Mouse (Mus musculus): ENCODE measurements around the gene Zfp36l1. TPM values are rescaled to one million over a fixed set of nuclear protein-coding genes. Genes with fewer than 3 reads are reported as not detected.

Gene Zfp36l1
- polyA plus RNA-seq, 1 experiment from 2014 or later = 160 TPM

DNA sequence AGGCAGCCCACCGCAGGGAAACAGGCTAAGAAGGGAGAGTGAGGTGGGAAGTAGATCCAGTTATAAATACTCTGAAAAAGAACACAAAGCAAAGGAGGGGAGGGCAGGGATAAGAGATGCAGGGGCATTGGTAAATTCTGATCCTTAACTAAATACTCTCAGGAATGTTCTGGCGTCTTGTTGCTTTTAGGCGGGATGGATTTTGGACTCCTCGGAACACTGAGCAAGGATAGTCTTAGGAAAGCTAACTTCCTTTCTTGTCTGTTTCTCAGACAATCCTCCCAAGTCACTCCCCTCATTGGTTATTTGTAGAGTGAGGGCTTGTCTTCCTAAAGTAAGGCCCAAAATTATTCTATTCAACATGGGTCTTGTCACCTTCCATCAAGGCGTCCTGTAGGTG lies 12.5 kb upstream of the Zfp36l1 start:
- Histone ChIP-seq H3K4me1 (ENCODE audit: control insufficient read depth, insufficient read depth, low read length) (peaks cover 7% of the 10 kb centered on the region), H3K4me3 (ENCODE audit: low read depth, low read length) (no peak overlapping the region), H3K27ac (replicated peaks; ENCODE audit: low read depth, low read length) (no peak overlapping the region), H3K27me3 (ENCODE audit: control insufficient read depth, insufficient read depth, low read length) (no peaks in the 10 kb centered on the region), H3K9ac (replicated peaks; ENCODE audit: low read length) (no peak overlapping the region), H3K36me3 (replicated peaks; ENCODE audit: control insufficient read depth, insufficient read depth, low read depth, low read length) (no peaks in the 10 kb centered on the region), H3K4me2 (ENCODE audit: low read depth, low read length) (no peak overlapping the region), H3K9me3 (replicated peaks; ENCODE audit: control insufficient read depth, low read length) (no peaks in the 10 kb centered on the region)
- DNase-seq (ENCODE audit: low spot score) (no peak), ATAC-seq (replicated peaks; ENCODE audit: insufficient number of reproducible peaks, low FRiP score, low TSS enrichment, low read depth) (no peak)
- 90% methylated on average over 5 of the region's 5 CpGs for WGBS

DNA sequence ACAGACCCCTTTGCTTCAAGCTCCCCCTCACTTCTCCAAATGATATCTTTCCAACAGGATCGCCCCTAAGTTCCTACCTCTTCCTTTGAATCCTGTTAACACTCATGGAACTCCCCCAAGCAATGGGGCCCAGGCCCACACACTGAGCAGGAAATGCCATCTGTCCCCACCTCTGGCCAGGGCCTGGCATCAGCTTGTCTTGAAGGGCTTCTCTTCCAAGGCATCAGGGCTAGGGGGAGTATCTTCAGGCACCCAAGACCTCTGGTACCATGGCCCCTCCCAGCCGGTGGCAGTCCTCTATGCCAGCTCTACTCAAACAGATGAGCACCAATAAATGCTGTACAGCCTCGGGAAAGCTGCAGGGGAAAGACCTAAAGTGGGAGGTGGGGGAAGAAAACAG lies 11.9 kb upstream of the Zfp36l1 start:
- ATAC-seq (replicated peaks; ENCODE audit: insufficient number of reproducible peaks, low FRiP score, low TSS enrichment, low read depth) = no peak
- H3K27ac ChIP-seq (replicated peaks; ENCODE audit: low read depth, low read length) = no peak overlapping the region
- H3K4me3 ChIP-seq (ENCODE audit: low read depth, low read length) = no peak overlapping the region

DNA sequence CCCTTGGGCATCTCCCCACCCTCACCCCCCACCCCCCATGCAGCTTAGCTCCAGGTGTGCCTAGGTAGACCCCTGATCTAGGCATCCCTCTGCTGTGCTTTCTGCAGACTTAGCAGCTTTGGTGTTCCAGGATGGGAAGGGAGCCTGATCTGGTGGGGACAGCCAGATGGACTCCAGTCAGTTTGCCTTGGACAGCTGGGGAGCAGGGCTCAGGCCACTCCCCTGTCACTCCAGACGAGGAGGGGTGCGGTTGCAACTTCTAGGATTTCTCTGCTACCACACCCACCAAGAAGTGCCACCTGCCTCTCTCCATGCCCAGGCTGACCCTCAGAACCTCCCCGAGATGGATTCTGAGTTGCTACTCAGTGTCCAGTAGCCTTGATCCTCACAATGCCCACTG lies 11.4 kb upstream of the Zfp36l1 start:
- no peaks in the 10 kb centered on the region; the same call in 1 of the 2 replicates for H3K36me3 ChIP-seq (replicated peaks; ENCODE audit: control insufficient read depth, insufficient read depth, low read depth, low read length)
- H3K9me3 ChIP-seq (replicated peaks; ENCODE audit: control insufficient read depth, low read length) = no peaks in the 10 kb centered on the region
- no peak for ATAC-seq (replicated peaks; ENCODE audit: insufficient number of reproducible peaks, low FRiP score, low TSS enrichment, low read depth)
- no peak overlapping the region for H3K27ac ChIP-seq (replicated peaks; ENCODE audit: low read depth, low read length)
- 75% methylated on average over 3 of the region's 3 CpGs for WGBS
- H3K4me1 ChIP-seq (ENCODE audit: control insufficient read depth, insufficient read depth, low read length) = no peaks in the 10 kb centered on the region
- H3K4me2 ChIP-seq (ENCODE audit: low read depth, low read length) = no peak overlapping the region
- H3K9ac ChIP-seq (replicated peaks; ENCODE audit: low read length) = no peak overlapping the region
- DNase-seq (ENCODE audit: low spot score) = no peak
- H3K4me3 ChIP-seq (ENCODE audit: low read depth, low read length) = no peak overlapping the region
- no peaks in the 10 kb centered on the region for H3K27me3 ChIP-seq (ENCODE audit: control insufficient read depth, insufficient read depth, low read length)

More for the DNA sequence above, 11.9 kb upstream of the Zfp36l1 start:
- no peaks in the 10 kb centered on the region for H3K27me3 ChIP-seq (ENCODE audit: control insufficient read depth, insufficient read depth, low read length)
- H3K9me3 ChIP-seq (replicated peaks; ENCODE audit: control insufficient read depth, low read length) = no peaks in the 10 kb centered on the region
- H3K4me1 ChIP-seq (ENCODE audit: control insufficient read depth, insufficient read depth, low read length) = peaks cover 3% of the 10 kb centered on the region
- H3K9ac ChIP-seq (replicated peaks; ENCODE audit: low read length) = no peak overlapping the region
- no peaks in the 10 kb centered on the region; the same call in 1 of the 2 replicates for H3K36me3 ChIP-seq (replicated peaks; ENCODE audit: control insufficient read depth, insufficient read depth, low read depth, low read length)
- WGBS = 65% methylated on average over 3 of the region's 3 CpGs
- DNase-seq (ENCODE audit: low spot score) = no peak
- no peak overlapping the region for H3K4me2 ChIP-seq (ENCODE audit: low read depth, low read length)

GRCm38 (mm10) chr12:80123227-80123803 lies 10.5 kb upstream of the Zfp36l1 start:
- H3K9me3 ChIP-seq (replicated peaks; ENCODE audit: control insufficient read depth, low read length) = no peaks in the 10 kb centered on the region
- H3K27me3 ChIP-seq (ENCODE audit: control insufficient read depth, insufficient read depth, low read length) = no peaks in the 10 kb centered on the region
- no peak overlapping the region for H3K27ac ChIP-seq (replicated peaks; ENCODE audit: low read depth, low read length)
- no peaks in the 10 kb centered on the region for H3K4me1 ChIP-seq (ENCODE audit: control insufficient read depth, insufficient read depth, low read length)
- peak; percentile 19 for DNase-seq (ENCODE audit: low spot score)
- WGBS = 60% methylated on average over 4 of the region's 4 CpGs
- H3K4me2 ChIP-seq (ENCODE audit: low read depth, low read length) = no peak overlapping the region
- no peak overlapping the region for H3K9ac ChIP-seq (replicated peaks; ENCODE audit: low read length)
- H3K4me3 ChIP-seq (ENCODE audit: low read depth, low read length) = no peak overlapping the region
- H3K36me3 ChIP-seq (replicated peaks; ENCODE audit: control insufficient read depth, insufficient read depth, low read depth, low read length) = no peaks in the 10 kb centered on the region; the same call in 1 of the 2 replicates
- no peak; the same call in 1 of the 2 replicates for ATAC-seq (replicated peaks; ENCODE audit: insufficient number of reproducible peaks, low FRiP score, low TSS enrichment, low read depth)

DNA sequence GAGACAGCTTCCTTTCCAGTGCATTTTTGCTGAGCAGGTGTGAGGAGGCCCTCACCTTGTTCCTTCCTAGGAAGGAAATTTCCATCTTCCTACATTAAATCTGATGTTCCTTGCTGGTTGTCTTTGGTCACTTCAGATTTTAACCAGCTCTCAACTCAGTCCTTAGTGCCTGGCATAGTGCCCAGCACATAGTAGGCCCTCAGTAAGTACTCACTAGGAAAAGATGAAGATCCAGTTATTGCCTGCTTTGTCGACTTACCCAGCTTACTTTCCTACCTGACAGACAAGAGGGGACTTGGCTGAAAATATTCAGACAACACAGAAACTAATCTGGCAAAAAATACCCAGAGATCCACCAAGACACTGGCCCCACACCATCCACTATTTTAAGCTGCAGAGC lies 8.6 kb upstream of the Zfp36l1 start:
- no peaks in the 10 kb centered on the region for H3K4me1 ChIP-seq (ENCODE audit: control insufficient read depth, insufficient read depth, low read length)
- H3K27ac ChIP-seq (replicated peaks; ENCODE audit: low read depth, low read length) = no peak overlapping the region
- no peak for DNase-seq (ENCODE audit: low spot score)
- WGBS = 67% methylated on average over 1 of the region's 1 CpGs
- no peaks in the 10 kb centered on the region for H3K27me3 ChIP-seq (ENCODE audit: control insufficient read depth, insufficient read depth, low read length)
- H3K36me3 ChIP-seq (replicated peaks; ENCODE audit: control insufficient read depth, insufficient read depth, low read depth, low read length) = no peaks in the 10 kb centered on the region; the same call in 1 of the 2 replicates
- no peak overlapping the region for H3K4me2 ChIP-seq (ENCODE audit: low read depth, low read length)
- no peak for ATAC-seq (replicated peaks; ENCODE audit: insufficient number of reproducible peaks, low FRiP score, low TSS enrichment, low read depth)
- H3K9me3 ChIP-seq (replicated peaks; ENCODE audit: control insufficient read depth, low read length) = no peaks in the 10 kb centered on the region
- no peak overlapping the region for H3K4me3 ChIP-seq (ENCODE audit: low read depth, low read length)
- H3K9ac ChIP-seq (replicated peaks; ENCODE audit: low read length) = no peak overlapping the region

GRCm38 (mm10) chr12:80118588-80118987 lies 5.8 kb upstream of the Zfp36l1 start:
- Histone ChIP-seq H3K9ac (replicated peaks; ENCODE audit: low read length) (no peak overlapping the region), H3K4me1 (ENCODE audit: control insufficient read depth, insufficient read depth, low read length) (0 out of 2 replicates have a peak, but pooled peaks cover 3% of the 10 kb centered on the region), H3K4me2 (ENCODE audit: low read depth, low read length) (no peak overlapping the region), H3K9me3 (replicated peaks; ENCODE audit: control insufficient read depth, low read length) (no peaks in the 10 kb centered on the region), H3K4me3 (ENCODE audit: low read depth, low read length) (no peak overlapping the region), H3K36me3 (replicated peaks; ENCODE audit: control insufficient read depth, insufficient read depth, low read depth, low read length) (no peaks in the 10 kb centered on the region; the same call in 1 of the 2 replicates), H3K27ac (replicated peaks; ENCODE audit: low read depth, low read length) (no peak overlapping the region), H3K27me3 (ENCODE audit: control insufficient read depth, insufficient read depth, low read length) (no peaks in the 10 kb centered on the region)
- DNase-seq (ENCODE audit: low spot score) (no peak), ATAC-seq (replicated peaks; ENCODE audit: insufficient number of reproducible peaks, low FRiP score, low TSS enrichment, low read depth) (no peak)
- 87% methylated on average over 1 of the region's 1 CpGs for WGBS

- Histone ChIP-seq H3K9me3 (replicated peaks; ENCODE audit: control insufficient read depth, low read length) (no peaks in the 10 kb centered on the region), H3K4me3 (ENCODE audit: low read depth, low read length) (peak overlapping the region; percentile 67), H3K27me3 (ENCODE audit: control insufficient read depth, insufficient read depth, low read length) (no peaks in the 10 kb centered on the region), H3K36me3 (replicated peaks; ENCODE audit: control insufficient read depth, insufficient read depth, low read depth, low read length) (no peaks in the 10 kb centered on the region; the same call in 1 of the 2 replicates), H3K4me2 (ENCODE audit: low read depth, low read length) (peak overlapping the region; percentile 93), H3K4me1 (ENCODE audit: control insufficient read depth, insufficient read depth, low read length) (0 out of 2 replicates have a peak, but pooled peaks cover 3% of the 10 kb centered on the region), H3K9ac (replicated peaks; ENCODE audit: low read length) (peak overlapping the region; percentile 85), H3K27ac (replicated peaks; ENCODE audit: low read depth, low read length) (peak overlapping the region; percentile 99; the same call in 1 of the 2 replicates)
- 31% methylated on average over 18 of the region's 18 CpGs for WGBS
- no peak for DNase-seq (ENCODE audit: low spot score)
- ATAC-seq (replicated peaks; ENCODE audit: insufficient number of reproducible peaks, low FRiP score, low TSS enrichment, low read depth) = no peak
Measured at GRCm38 (mm10) chr12:80116206-80117112, 3.6 kb upstream of the Zfp36l1 start.

DNA sequence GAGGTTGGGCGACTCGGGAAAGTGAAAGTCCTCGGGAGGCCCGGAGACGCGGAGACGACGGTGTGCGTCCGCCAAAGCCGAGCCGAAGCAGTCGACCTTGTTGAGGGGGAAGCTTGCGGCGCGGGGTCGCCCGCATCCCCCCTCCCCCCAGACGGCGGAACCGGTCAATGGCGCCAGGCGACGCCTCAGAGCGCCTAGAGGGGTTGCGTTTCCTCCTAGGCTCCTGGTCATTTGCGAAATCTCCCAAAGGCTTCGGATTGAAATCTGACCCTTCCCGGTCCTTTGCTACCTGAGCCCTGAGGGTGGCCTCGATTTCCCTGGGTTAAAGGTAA lies 3.0 kb upstream of the Zfp36l1 start:
- WGBS = under 1% methylated on average over 30 of the region's 30 CpGs
- Histone ChIP-seq H3K9ac (replicated peaks; ENCODE audit: low read length) (peak overlapping the region; percentile 85), H3K27ac (replicated peaks; ENCODE audit: low read depth, low read length) (peak overlapping the region; percentile 99), H3K36me3 (replicated peaks; ENCODE audit: control insufficient read depth, insufficient read depth, low read depth, low read length) (no peaks in the 10 kb centered on the region; the same call in 1 of the 2 replicates), H3K4me3 (ENCODE audit: low read depth, low read length) (peak overlapping the region; percentile 67), H3K4me1 (ENCODE audit: control insufficient read depth, insufficient read depth, low read length) (0 out of 2 replicates have a peak, but pooled peaks cover 3% of the 10 kb centered on the region), H3K27me3 (ENCODE audit: control insufficient read depth, insufficient read depth, low read length) (no peaks in the 10 kb centered on the region), H3K9me3 (replicated peaks; ENCODE audit: control insufficient read depth, low read length) (no peaks in the 10 kb centered on the region), H3K4me2 (ENCODE audit: low read depth, low read length) (peak overlapping the region; percentile 93)
- no peak for DNase-seq (ENCODE audit: low spot score)
- ATAC-seq (replicated peaks; ENCODE audit: insufficient number of reproducible peaks, low FRiP score, low TSS enrichment, low read depth) = no peak

Data from embryonic facial prominence, embryonic 11.5 days (tissue).